Mouse (Mus musculus): ENCODE results near the gene S100a8. TPM values are rescaled to one million over a fixed set of nuclear protein-coding genes. Genes with fewer than 3 reads are reported as not detected.

S100a8 gene
- 16.3 and 22.3 TPM in 2 replicates for polyA plus RNA-seq (2015; fragmentation: Nextera tagmentation; extraction: Ambion mirVana)

GRCm38 (mm10) chr3:90668846-90669245, at the start of gene S100a8:
TSS of gene S100a8 (plus strand) at chr3:90668978.
- no peak for ATAC-seq (replicated peaks; ENCODE audit: extremely low read depth, insufficient read depth, low FRiP score)
- no peak within 1 kb of the TSS for H3K4me3 ChIP-seq (ENCODE audit: low read length)
- no peak within 1 kb of the TSS for H3K27ac ChIP-seq (ENCODE audit: low read length)
- H3K4me2 ChIP-seq (ENCODE audit: low read depth, low read length), result no peak within 1 kb of the TSS
- H3K4me1 ChIP-seq (ENCODE audit: control insufficient read depth, insufficient read depth, low read length), result no peaks in the 10 kb centered on the region
- no peaks in the 10 kb centered on the region for H3K27me3 ChIP-seq (ENCODE audit: control insufficient read depth, insufficient read depth, low read length)
- H3K9ac ChIP-seq (ENCODE audit: low read length), result no peak within 1 kb of the TSS
- no peaks in the 10 kb centered on the region for H3K9me3 ChIP-seq (replicated peaks; ENCODE audit: control insufficient read depth, low read length)
- H3K36me3 ChIP-seq (ENCODE audit: control insufficient read depth, insufficient read depth), result no peaks in the 10 kb centered on the region
- 54% methylated on average over 8 of the region's 8 CpGs for whole genome bisulfite sequencing

- H3K4me1 ChIP-seq (ENCODE audit: control insufficient read depth, insufficient read depth, low read length), result peaks cover 5% of the 10 kb centered on the region
- no peaks in the 10 kb centered on the region for H3K27me3 ChIP-seq (ENCODE audit: control insufficient read depth, insufficient read depth, low read length)
- ATAC-seq (replicated peaks; ENCODE audit: extremely low read depth, insufficient read depth, low FRiP score), result no peak
- no peak overlapping the region for H3K27ac ChIP-seq (ENCODE audit: low read length)
- H3K9ac ChIP-seq (ENCODE audit: low read length), result no peak overlapping the region
- 38% methylated on average over 7 of the region's 7 CpGs for WGBS
- H3K36me3 ChIP-seq (ENCODE audit: control insufficient read depth, insufficient read depth), result no peaks in the 10 kb centered on the region
- H3K9me3 ChIP-seq (replicated peaks; ENCODE audit: control insufficient read depth, low read length), result no peaks in the 10 kb centered on the region
- no peak overlapping the region for H3K4me2 ChIP-seq (ENCODE audit: low read depth, low read length)
- H3K4me3 ChIP-seq (ENCODE audit: low read length), result no peak overlapping the region
These were observed 47.2 kb upstream of the S100a8 start for GRCm38 (mm10) chr3:90621552-90621951.

GRCm38 (mm10) chr3:90623435-90624071, 45.2 kb upstream of the S100a8 start:
- no peak; the same call in 1 of the 2 replicates for ATAC-seq (replicated peaks; ENCODE audit: extremely low read depth, insufficient read depth, low FRiP score)
- Histone ChIP-seq H3K27me3 (ENCODE audit: control insufficient read depth, insufficient read depth, low read length) (no peaks in the 10 kb centered on the region), H3K4me2 (ENCODE audit: low read depth, low read length) (no peak overlapping the region), H3K4me3 (ENCODE audit: low read length) (no peak overlapping the region), H3K36me3 (ENCODE audit: control insufficient read depth, insufficient read depth) (no peaks in the 10 kb centered on the region), H3K27ac (ENCODE audit: low read length) (no peak overlapping the region), H3K9ac (ENCODE audit: low read length) (no peak overlapping the region), H3K9me3 (replicated peaks; ENCODE audit: control insufficient read depth, low read length) (no peaks in the 10 kb centered on the region), H3K4me1 (ENCODE audit: control insufficient read depth, insufficient read depth, low read length) (peaks cover 5% of the 10 kb centered on the region)
- 26% methylated on average over 2 of the region's 2 CpGs for WGBS

GRCm38 (mm10) chr3:90625496-90625895, 43.3 kb upstream of the S100a8 start:
- WGBS, result 79% methylated on average over 5 of the region's 5 CpGs
- Histone ChIP-seq H3K4me2 (ENCODE audit: low read depth, low read length) (no peak overlapping the region), H3K4me3 (ENCODE audit: low read length) (no peak overlapping the region), H3K9me3 (replicated peaks; ENCODE audit: control insufficient read depth, low read length) (no peaks in the 10 kb centered on the region), H3K27ac (ENCODE audit: low read length) (no peak overlapping the region), H3K4me1 (ENCODE audit: control insufficient read depth, insufficient read depth, low read length) (peaks cover 5% of the 10 kb centered on the region), H3K27me3 (ENCODE audit: control insufficient read depth, insufficient read depth, low read length) (no peaks in the 10 kb centered on the region), H3K9ac (ENCODE audit: low read length) (no peak overlapping the region), H3K36me3 (ENCODE audit: control insufficient read depth, insufficient read depth) (no peaks in the 10 kb centered on the region)
- no peak for ATAC-seq (replicated peaks; ENCODE audit: extremely low read depth, insufficient read depth, low FRiP score)

- no peaks in the 10 kb centered on the region for H3K9me3 ChIP-seq (replicated peaks; ENCODE audit: control insufficient read depth, low read length)
- H3K4me3 ChIP-seq (ENCODE audit: low read length), result no peak overlapping the region
- no peak overlapping the region for H3K27ac ChIP-seq (ENCODE audit: low read length)
- no peaks in the 10 kb centered on the region for H3K27me3 ChIP-seq (ENCODE audit: control insufficient read depth, insufficient read depth, low read length)
- WGBS, result 65% methylated on average over 9 of the region's 9 CpGs
- no peak for ATAC-seq (replicated peaks; ENCODE audit: extremely low read depth, insufficient read depth, low FRiP score)
- H3K4me2 ChIP-seq (ENCODE audit: low read depth, low read length), result no peak overlapping the region
- peaks cover 5% of the 10 kb centered on the region for H3K4me1 ChIP-seq (ENCODE audit: control insufficient read depth, insufficient read depth, low read length)
- H3K36me3 ChIP-seq (ENCODE audit: control insufficient read depth, insufficient read depth), result no peaks in the 10 kb centered on the region
- H3K9ac ChIP-seq (ENCODE audit: low read length), result no peak overlapping the region
These were observed 42.3 kb upstream of the S100a8 start for GRCm38 (mm10) chr3:90626266-90627021.

GRCm38 (mm10) chr3:90627366-90627765, 41.4 kb upstream of the S100a8 start:
- no peak overlapping the region for H3K9ac ChIP-seq (ENCODE audit: low read length)
- WGBS, result 82% methylated on average over 5 of the region's 5 CpGs
- peaks cover 5% of the 10 kb centered on the region for H3K4me1 ChIP-seq (ENCODE audit: control insufficient read depth, insufficient read depth, low read length)
- no peak overlapping the region for H3K27ac ChIP-seq (ENCODE audit: low read length)
- no peaks in the 10 kb centered on the region for H3K36me3 ChIP-seq (ENCODE audit: control insufficient read depth, insufficient read depth)
- no peak overlapping the region for H3K4me3 ChIP-seq (ENCODE audit: low read length)
- ATAC-seq (replicated peaks; ENCODE audit: extremely low read depth, insufficient read depth, low FRiP score), result no peak
- no peaks in the 10 kb centered on the region for H3K9me3 ChIP-seq (replicated peaks; ENCODE audit: control insufficient read depth, low read length)
- no peaks in the 10 kb centered on the region for H3K27me3 ChIP-seq (ENCODE audit: control insufficient read depth, insufficient read depth, low read length)
- no peak overlapping the region for H3K4me2 ChIP-seq (ENCODE audit: low read depth, low read length)

GRCm38 (mm10) chr3:90627807-90628206, 41.0 kb upstream of the S100a8 start:
- ATAC-seq (replicated peaks; ENCODE audit: extremely low read depth, insufficient read depth, low FRiP score), result no peak
- peaks cover 3% of the 10 kb centered on the region for H3K4me1 ChIP-seq (ENCODE audit: control insufficient read depth, insufficient read depth, low read length)

GRCm38 (mm10) chr3:90629298-90629697, 39.5 kb upstream of the S100a8 start:
- H3K9me3 ChIP-seq (replicated peaks; ENCODE audit: control insufficient read depth, low read length), result no peaks in the 10 kb centered on the region
- H3K9ac ChIP-seq (ENCODE audit: low read length), result no peak overlapping the region
- WGBS, result 83% methylated on average over 2 of the region's 2 CpGs
- H3K4me1 ChIP-seq (ENCODE audit: control insufficient read depth, insufficient read depth, low read length), result no peaks in the 10 kb centered on the region
- no peak overlapping the region for H3K4me3 ChIP-seq (ENCODE audit: low read length)
- no peak overlapping the region for H3K27ac ChIP-seq (ENCODE audit: low read length)
- no peak overlapping the region for H3K4me2 ChIP-seq (ENCODE audit: low read depth, low read length)
- no peaks in the 10 kb centered on the region for H3K36me3 ChIP-seq (ENCODE audit: control insufficient read depth, insufficient read depth)
- no peak for ATAC-seq (replicated peaks; ENCODE audit: extremely low read depth, insufficient read depth, low FRiP score)
- H3K27me3 ChIP-seq (ENCODE audit: control insufficient read depth, insufficient read depth, low read length), result no peaks in the 10 kb centered on the region

More at GRCm38 (mm10) chr3:90627807-90628206, 41.0 kb upstream of the S100a8 start:
- Histone ChIP-seq H3K27ac (ENCODE audit: low read length) (no peak overlapping the region), H3K4me2 (ENCODE audit: low read depth, low read length) (no peak overlapping the region), H3K27me3 (ENCODE audit: control insufficient read depth, insufficient read depth, low read length) (no peaks in the 10 kb centered on the region), H3K4me3 (ENCODE audit: low read length) (no peak overlapping the region), H3K9me3 (replicated peaks; ENCODE audit: control insufficient read depth, low read length) (no peaks in the 10 kb centered on the region), H3K9ac (ENCODE audit: low read length) (no peak overlapping the region), H3K36me3 (ENCODE audit: control insufficient read depth, insufficient read depth) (no peaks in the 10 kb centered on the region)
- WGBS, result 53% methylated on average over 4 of the region's 4 CpGs

GRCm38 (mm10) chr3:90631984-90632383, 36.8 kb upstream of the S100a8 start:
- Histone ChIP-seq H3K9ac (ENCODE audit: low read length) (no peak overlapping the region), H3K36me3 (ENCODE audit: control insufficient read depth, insufficient read depth) (no peaks in the 10 kb centered on the region), H3K4me1 (ENCODE audit: control insufficient read depth, insufficient read depth, low read length) (no peaks in the 10 kb centered on the region), H3K27ac (ENCODE audit: low read length) (no peak overlapping the region), H3K27me3 (ENCODE audit: control insufficient read depth, insufficient read depth, low read length) (no peaks in the 10 kb centered on the region), H3K4me2 (ENCODE audit: low read depth, low read length) (no peak overlapping the region), H3K9me3 (replicated peaks; ENCODE audit: control insufficient read depth, low read length) (no peaks in the 10 kb centered on the region), H3K4me3 (ENCODE audit: low read length) (no peak overlapping the region)
- WGBS, result 74% methylated on average over 2 of the region's 2 CpGs
- ATAC-seq (replicated peaks; ENCODE audit: extremely low read depth, insufficient read depth, low FRiP score), result no peak

All from heart, embryonic 16.5 days (tissue).